Mouse (Mus musculus) midbrain, embryonic 16.5 days (tissue): Measurements from ENCODE around the gene Olfr70. TPM values are rescaled to one million over a fixed set of nuclear protein-coding genes. Genes with fewer than 3 reads are reported as not detected.

Experiments used
- ATAC-seq: fragments of 200-750 bp; cut with Nextera tagmentation; 2 replicates; pipeline ENCODE4 v1.8.0; 2017; ENCODE audit warnings: moderate TSS enrichment
- H3K27ac ChIP-seq: fragments of 300-500 bp; sonication (generic); 2 replicates; pipeline ENCODE4 v1.5.1; 2014; ENCODE audit warnings: mild to moderate bottlenecking, low read length, mixed read lengths
- H3K27me3 ChIP-seq: fragments of 300-500 bp; sonication (generic); 2 replicates; pipeline ENCODE4 v1.6.1; 2014; ENCODE audit warnings: low read depth, low read length, mixed read lengths; ENCODE audit not compliant: control insufficient read depth, insufficient read depth
- H3K36me3 ChIP-seq: fragments of 300-500 bp; sonication (generic); 2 replicates; pipeline ENCODE4 v1.6.1; 2014; ENCODE audit warnings: mild to moderate bottlenecking, low read length, moderate library complexity, mixed read lengths; ENCODE audit not compliant: control insufficient read depth, insufficient read depth
- H3K4me1 ChIP-seq: fragments of 300-500 bp; sonication (generic); 2 replicates; pipeline ENCODE4 v1.6.1; 2014; ENCODE audit warnings: mild to moderate bottlenecking, low read length, mixed read lengths; ENCODE audit not compliant: control insufficient read depth, insufficient read depth
- H3K4me2 ChIP-seq: fragments of 300-500 bp; sonication (generic); 2 replicates; pipeline ENCODE4 v1.6.1; 2014; ENCODE audit warnings: mild to moderate bottlenecking, low read length, mixed read lengths
- H3K4me3 ChIP-seq: fragments of 300-500 bp; sonication (generic); 2 replicates; pipeline ENCODE4 v1.5.1; 2014; ENCODE audit warnings: low read depth, mild to moderate bottlenecking, low read length, moderate library complexity, mixed read lengths
- H3K9ac ChIP-seq: fragments of 300-500 bp; sonication (generic); 2 replicates; pipeline ENCODE4 v1.6.1; 2014; ENCODE audit warnings: low read depth, low read length, mixed read lengths
- H3K9me3 ChIP-seq: fragments of 300-500 bp; sonication (generic); replicated peaks from 2 replicates; pipeline ENCODE4 v1.6.1; 2014; ENCODE audit warnings: mild to moderate bottlenecking, low read length, mixed read lengths; ENCODE audit not compliant: control insufficient read depth, poor library complexity, severe bottlenecking
- WGBS: fragments of 180-500 bp; shearing (Covaris S2); extraction: QIAGEN DNeasy Blood & Tissue Kit; methylation state at CpG from one replicate; pipeline ENCODE4 v1.1.7; 2014; 5-methylcytosine and 5-hydroxymethylcytosine counted together
- polyA plus RNA-seq: library from polyadenylated mRNA; unstranded; fragments of >200 nt; fragmentation: Nextera tagmentation; extraction: Ambion mirVana; gene quantifications from 2 replicates; pipeline ENCODE4 v1.2.1, GENCODE M21; 2015

The Olfr70 gene
- polyA plus RNA-seq, 1 experiment from 2014 or later, result not detected

DNA sequence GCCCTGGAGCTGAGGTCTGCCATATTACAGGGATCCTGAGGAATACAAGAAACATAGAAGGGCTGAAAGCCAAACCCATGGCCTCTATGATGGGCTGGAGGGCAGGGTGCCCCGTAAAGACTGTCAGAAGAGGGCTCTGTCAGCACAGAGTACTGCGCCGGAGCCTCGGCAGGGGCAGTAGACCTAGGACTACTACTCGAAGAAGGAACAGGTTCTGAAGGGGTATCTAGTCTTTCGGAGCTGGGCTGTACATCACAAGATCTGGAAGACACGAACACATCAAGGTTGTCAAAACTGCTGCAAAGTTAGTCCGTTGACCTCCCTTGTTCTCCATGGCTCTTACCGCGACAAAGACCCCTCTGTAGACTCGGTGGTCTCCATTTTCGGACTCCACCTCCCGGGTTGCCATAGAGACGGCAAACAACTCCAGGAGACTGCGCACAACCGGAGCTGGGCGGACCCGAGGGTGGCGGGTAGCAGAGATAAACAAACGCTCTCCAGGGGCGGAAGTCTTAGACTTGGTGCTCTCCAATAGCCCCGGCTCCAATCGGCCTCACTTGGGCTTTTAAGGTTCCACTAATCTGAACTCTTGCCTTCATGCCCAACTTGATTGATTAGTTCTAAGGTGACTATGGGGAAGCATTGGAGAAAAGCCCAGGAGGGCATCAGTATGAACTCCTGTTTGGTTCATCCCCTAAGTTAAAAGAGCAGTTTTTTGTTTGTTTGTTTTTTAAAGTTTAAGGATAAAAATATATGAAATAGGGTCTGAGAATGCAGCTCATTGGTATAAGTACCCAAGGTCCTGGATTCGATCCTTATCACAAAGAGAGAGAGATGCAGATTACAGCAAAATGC lies 47.2 kb downstream of the Olfr70 start, which contains the start of gene Spag8:
TSS of gene Spag8 (minus strand) at position 434 of the 855 bp plus-strand sequence.
- H3K36me3 ChIP-seq, result peaks cover 3% of the 10 kb centered on the region; the same call in 1 of the 2 replicates
- H3K4me3 ChIP-seq, result peak within 1 kb of the TSS; percentile 35
- no peak for ATAC-seq
- peak within 1 kb of the TSS; percentile 0; the same call in 1 of the 2 replicates for H3K9ac ChIP-seq
- H3K27me3 ChIP-seq, result no peaks in the 10 kb centered on the region
- H3K9me3 ChIP-seq, result peaks cover 4% of the 10 kb centered on the region; the same call in 1 of the 2 replicates
- H3K4me2 ChIP-seq, result peak within 1 kb of the TSS; percentile 56
- 15% methylated on average over 24 of the region's 24 CpGs for WGBS
- H3K4me1 ChIP-seq, result peaks cover 5% of the 10 kb centered on the region; the same call in 1 of the 2 replicates
- peak within 1 kb of the TSS; percentile 50 for H3K27ac ChIP-seq

DNA sequence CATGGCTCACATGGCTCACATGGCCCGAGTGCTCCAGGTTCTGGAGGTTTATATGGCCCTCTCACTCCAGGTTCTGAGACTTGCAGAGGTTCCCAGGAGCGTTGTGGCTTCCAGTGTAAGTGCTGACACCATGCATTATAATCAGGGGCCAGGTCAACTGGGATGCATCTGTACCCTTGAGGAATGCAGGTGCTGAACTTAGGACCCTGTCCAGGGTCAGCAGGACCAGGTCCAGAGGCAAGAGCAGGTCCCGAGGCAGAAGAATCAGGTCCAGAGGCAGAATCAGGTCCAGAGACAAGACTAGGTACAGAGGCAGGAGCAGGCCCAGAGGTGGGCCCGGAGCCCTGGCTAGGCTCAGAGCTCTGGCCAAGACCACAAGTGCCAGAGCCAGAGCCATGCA lies 47.9 kb downstream of the Olfr70 start:
- H3K4me2 ChIP-seq, result peak overlapping the region; percentile 56
- H3K4me3 ChIP-seq, result peak overlapping the region; percentile 35
- H3K36me3 ChIP-seq, result peaks cover 3% of the 10 kb centered on the region; the same call in 1 of the 2 replicates
- H3K9me3 ChIP-seq, result peaks cover 4% of the 10 kb centered on the region; the same call in 1 of the 2 replicates
- no peak for ATAC-seq
- peak overlapping the region; percentile 0; the same call in 1 of the 2 replicates for H3K9ac ChIP-seq
- 91% methylated on average over 4 of the region's 4 CpGs for WGBS
- peaks cover 5% of the 10 kb centered on the region; the same call in 1 of the 2 replicates for H3K4me1 ChIP-seq
- H3K27me3 ChIP-seq, result no peaks in the 10 kb centered on the region
- peak overlapping the region; percentile 50 for H3K27ac ChIP-seq

DNA sequence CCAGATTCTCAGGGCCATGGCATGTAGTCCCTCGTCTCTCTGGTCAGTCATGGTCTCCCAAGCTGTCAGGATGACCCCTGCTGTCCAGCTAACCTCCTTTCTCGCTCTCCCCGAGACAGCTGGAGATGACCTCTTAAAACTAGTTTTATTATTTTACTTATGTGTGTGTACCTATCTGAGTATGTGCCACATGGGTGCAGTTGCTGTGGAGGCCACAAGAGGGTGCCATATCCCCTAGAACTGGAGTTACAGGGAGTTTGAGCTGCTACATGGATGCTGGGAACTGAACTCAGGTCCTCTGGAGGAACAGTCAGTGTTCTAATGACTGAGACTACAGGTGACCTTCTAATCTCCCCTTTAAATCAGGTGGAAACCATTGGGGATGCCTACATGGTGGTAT lies 50.8 kb downstream of the Olfr70 start:
- WGBS, result 93% methylated on average over 3 of the region's 3 CpGs
- peaks cover 5% of the 10 kb centered on the region for H3K36me3 ChIP-seq
- peaks cover 2% of the 10 kb centered on the region; the same call in 1 of the 2 replicates for H3K4me1 ChIP-seq
- no peak overlapping the region for H3K27ac ChIP-seq
- H3K9ac ChIP-seq, result no peak overlapping the region
- no peak overlapping the region for H3K4me3 ChIP-seq
- no peak overlapping the region for H3K4me2 ChIP-seq
- H3K9me3 ChIP-seq, result peaks cover 4% of the 10 kb centered on the region; the same call in 1 of the 2 replicates
- no peak for ATAC-seq
- no peaks in the 10 kb centered on the region for H3K27me3 ChIP-seq

Other genes starting within 250 kb of the Olfr70 start
- gene Cd72, start 246.2 kb downstream of the Olfr70 start, polyA plus RNA-seq, result 5.0 and 5.8 TPM in 2 replicates
- not detected in 2 replicates for gene Sit1, start 217.1 kb downstream of the Olfr70 start, polyA plus RNA-seq
- gene Ccdc107, start 207.9 kb downstream of the Olfr70 start, polyA plus RNA-seq, result 81.1 and 90.3 TPM in 2 replicates
- 4.4 and 7.3 TPM in 2 replicates for gene Arhgef39, start 201.1 kb downstream of the Olfr70 start, polyA plus RNA-seq
- gene Car9, start 193.8 kb downstream of the Olfr70 start, polyA plus RNA-seq, result 0.21 TPM in 1 of 2 replicates, not detected in the other
- gene Tpm2, start 177.0 kb downstream of the Olfr70 start, polyA plus RNA-seq, result 7.3 and 8.3 TPM in 2 replicates
- 83.4 and 83.7 TPM in 2 replicates for gene Creb3, start 138.5 kb downstream of the Olfr70 start, polyA plus RNA-seq
- 59.3 and 62.9 TPM in 2 replicates for gene Tln1, start 138.1 kb downstream of the Olfr70 start, polyA plus RNA-seq
- gene Rgp1, start 122.1 kb downstream of the Olfr70 start, polyA plus RNA-seq, result 15.2 and 22.5 TPM in 2 replicates
- 61.3 and 61.9 TPM in 2 replicates for gene Gba2, start 121.9 kb downstream of the Olfr70 start, polyA plus RNA-seq
- 1.1 TPM in 1 of 2 replicates, not detected in the other for gene Msmp, start 116.3 kb downstream of the Olfr70 start, polyA plus RNA-seq
- 13.5 and 14.7 TPM in 2 replicates for gene Npr2, start 68.9 kb downstream of the Olfr70 start, polyA plus RNA-seq
- gene Spag8, start 47.2 kb downstream of the Olfr70 start, polyA plus RNA-seq, result 8.3 and 11.8 TPM in 2 replicates
- 57.9 and 61.0 TPM in 2 replicates for gene Hint2, start 44.3 kb downstream of the Olfr70 start, polyA plus RNA-seq
- 14.9 and 15.8 TPM in 2 replicates for gene Tmem8b, start 31.8 kb downstream of the Olfr70 start, polyA plus RNA-seq
- 0.97 and 1.1 TPM in 2 replicates for gene Fam221b, start 31.7 kb downstream of the Olfr70 start, polyA plus RNA-seq
- 0.06 TPM in 1 of 2 replicates, not detected in the other for gene Olfr71, start 9.4 kb upstream of the Olfr70 start, polyA plus RNA-seq
- 0.29 and 0.34 TPM in 2 replicates for gene Hrct1, start 26.4 kb upstream of the Olfr70 start, polyA plus RNA-seq
- 0.15 TPM in 1 of 2 replicates, not detected in the other for gene Spaar, start 29.2 kb upstream of the Olfr70 start, polyA plus RNA-seq
- gene Olfr159, start 70.2 kb upstream of the Olfr70 start, polyA plus RNA-seq, result not detected in 2 replicates
- not detected in 2 replicates for gene Olfr156, start 123.1 kb upstream of the Olfr70 start, polyA plus RNA-seq
- not detected in 2 replicates for gene Olfr157, start 139.4 kb upstream of the Olfr70 start, polyA plus RNA-seq
- gene Olfr155, start 150.8 kb upstream of the Olfr70 start, polyA plus RNA-seq, result not detected in 2 replicates
- gene Reck, start 174.7 kb upstream of the Olfr70 start, polyA plus RNA-seq, result 4.4 and 6.1 TPM in 2 replicates